Mouse (Mus musculus): ENCODE measurements around the gene Ice1.

GRCm38 (mm10) chr13:70655570-70655969 lies 18.1 kb upstream of the Ice1 start:
- TF ChIP-seq POLR2A (IDR thresholded peaks at IDR 0.05; ENCODE audit: borderline replicate concordance, extremely low read depth, low read depth, low read length) (no peak), CTCF (IDR thresholded peaks at IDR 0.05; ENCODE audit: insufficient read depth, low read length) (no peak)

All from lung, adult 2 months (tissue).